Mouse (Mus musculus): ENCODE data around the gene Rab1a. TPM values are rescaled to one million over a fixed set of nuclear protein-coding genes. Genes with fewer than 3 reads are reported as not detected.
"Not testable (repeated sequence)": the region's sequence is repeated elsewhere in the genome, so short reads cannot be mapped to it uniquely, and the experiment has no call there.

Gene Rab1a
- total RNA-seq (2014; rRNA removed) (93.4 and 99.1 TPM in 2 replicates), polyA plus RNA-seq (2012; rRNA removed) (48.5 and 50.4 TPM in 2 replicates)

- TF ChIP-seq POLR2A (IDR thresholded peaks at IDR 0.05; ENCODE audit: extremely low read depth, insufficient read depth, low read length), result peak; percentile 87
- TF ChIP-seq CTCF (IDR thresholded peaks at IDR 0.05; ENCODE audit: low read depth, low read length), result peak; percentile 68
- under 1% methylated on average over 54 of the region's 54 CpGs for WGBS
- H3K79me2 ChIP-seq (ENCODE audit: control insufficient read depth, insufficient read depth, low read length), result peaks cover 25% of the 10 kb centered on the region
- H3K4me3 ChIP-seq (ENCODE audit: insufficient read depth, low read depth, low read length), result peak within 1 kb of the TSS; percentile 91
- DNase-seq (ENCODE audit: extremely low read depth, low read depth, low spot score), result peak; percentile 96
- H3K9ac ChIP-seq (ENCODE audit: low read depth, low read length), result peak within 1 kb of the TSS; percentile 99
- no peaks in the 10 kb centered on the region for H3K36me3 ChIP-seq (ENCODE audit: control insufficient read depth, insufficient read depth, low read length)
- peaks cover 22% of the 10 kb centered on the region for H3K4me1 ChIP-seq (ENCODE audit: control insufficient read depth, insufficient read depth, low read length)
- peak within 1 kb of the TSS; percentile 94 for H3K27ac ChIP-seq (replicated peaks; ENCODE audit: insufficient read depth, low read depth, low read length)
- H3K27me3 ChIP-seq (ENCODE audit: control insufficient read depth, insufficient read depth, low read length), result no peaks in the 10 kb centered on the region
These were observed at the start of gene Rab1a for GRCm38 (mm10) chr11:20200713-20201575. Gene Rab1a (plus strand): TSS chr11:20201432.

DNA sequence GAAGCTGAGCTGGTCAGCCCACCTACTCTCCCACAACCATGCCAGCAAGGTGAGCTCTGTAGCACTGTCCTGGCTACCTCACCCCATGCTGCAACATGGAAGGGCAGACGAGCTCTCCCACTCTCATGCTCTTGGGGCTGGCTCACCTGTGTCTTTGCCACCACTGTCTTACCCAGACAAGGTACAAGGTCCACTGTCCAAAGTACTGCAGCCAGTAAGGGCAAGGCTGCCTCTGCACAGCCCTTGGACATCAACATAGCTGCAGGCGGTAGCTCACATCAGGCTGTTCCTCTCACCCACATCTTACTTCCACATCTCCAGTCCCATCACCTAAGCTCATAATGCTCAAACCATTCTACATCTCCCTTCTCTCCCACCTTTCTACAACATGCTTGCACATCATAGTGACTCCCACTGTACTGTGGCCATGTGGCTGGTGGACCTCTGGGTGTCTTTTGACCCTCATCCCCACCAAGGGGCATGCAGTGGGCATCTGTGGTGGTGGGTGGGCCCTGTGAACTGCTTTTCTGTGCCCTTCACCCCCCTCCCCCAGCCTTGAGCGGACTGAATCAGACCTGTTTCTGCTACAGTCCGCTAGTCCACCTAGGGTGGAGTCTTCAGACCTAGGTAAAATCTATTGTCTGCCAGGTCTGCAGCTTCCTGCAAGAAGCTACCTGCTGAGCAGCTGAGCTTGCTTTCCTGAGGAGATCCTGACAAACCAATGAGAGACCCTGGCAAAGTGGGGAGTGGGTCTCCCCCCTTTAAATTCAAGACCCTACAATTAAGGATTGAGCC, 48.9 kb upstream of the Rab1a start:
- Histone ChIP-seq H3K27ac (replicated peaks; ENCODE audit: insufficient read depth, low read depth, low read length) (no peak overlapping the region), H3K79me2 (ENCODE audit: control insufficient read depth, insufficient read depth, low read length) (no peaks in the 10 kb centered on the region), H3K9ac (ENCODE audit: low read depth, low read length) (no peak overlapping the region), H3K4me1 (ENCODE audit: control insufficient read depth, insufficient read depth, low read length) (no peaks in the 10 kb centered on the region), H3K36me3 (ENCODE audit: control insufficient read depth, insufficient read depth, low read length) (no peaks in the 10 kb centered on the region), H3K27me3 (ENCODE audit: control insufficient read depth, insufficient read depth, low read length) (no peaks in the 10 kb centered on the region), H3K4me3 (ENCODE audit: insufficient read depth, low read depth, low read length) (no peak overlapping the region)
- no peak for TF ChIP-seq POLR2A (IDR thresholded peaks at IDR 0.05; ENCODE audit: extremely low read depth, insufficient read depth, low read length)
- TF ChIP-seq CTCF (IDR thresholded peaks at IDR 0.05; ENCODE audit: low read depth, low read length), result no peak
- WGBS, result 85% methylated on average over 4 of the region's 4 CpGs
- DNase-seq (ENCODE audit: extremely low read depth, low read depth, low spot score), result no peak

DNA sequence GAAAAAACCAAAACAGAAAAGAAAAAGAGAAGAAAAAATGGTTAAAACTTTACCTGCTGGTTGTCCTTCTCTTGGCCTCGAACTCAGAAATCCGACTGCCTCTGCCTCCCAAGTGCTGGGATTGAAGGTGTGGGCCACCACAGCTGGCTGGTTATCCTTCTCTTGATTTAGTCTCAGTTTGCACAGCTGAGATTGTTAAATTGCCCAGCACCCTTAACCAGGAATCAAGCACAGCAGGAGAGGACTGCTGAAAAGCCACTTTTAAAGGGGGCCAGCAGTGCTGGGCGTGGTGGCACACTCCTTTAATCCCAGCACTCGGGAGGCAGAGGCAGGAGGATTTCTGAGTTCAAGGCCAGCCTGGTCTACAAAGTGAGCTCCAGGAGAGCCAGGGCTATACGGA, 47.7 kb upstream of the Rab1a start:
- not testable (repeated sequence) for DNase-seq (ENCODE audit: extremely low read depth, low read depth, low spot score); H3K4me3 ChIP-seq (ENCODE audit: insufficient read depth, low read depth, low read length); H3K4me1 ChIP-seq (ENCODE audit: control insufficient read depth, insufficient read depth, low read length); H3K79me2 ChIP-seq (ENCODE audit: control insufficient read depth, insufficient read depth, low read length); H3K27ac ChIP-seq (replicated peaks; ENCODE audit: insufficient read depth, low read depth, low read length); H3K9ac ChIP-seq (ENCODE audit: low read depth, low read length); H3K27me3 ChIP-seq (ENCODE audit: control insufficient read depth, insufficient read depth, low read length); H3K36me3 ChIP-seq (ENCODE audit: control insufficient read depth, insufficient read depth, low read length)
- 93% methylated on average over 5 of the region's 5 CpGs for WGBS

GRCm38 (mm10) chr11:20158879-20159278, 42.4 kb upstream of the Rab1a start:
- Histone ChIP-seq H3K79me2 (ENCODE audit: control insufficient read depth, insufficient read depth, low read length) (no peaks in the 10 kb centered on the region), H3K4me1 (ENCODE audit: control insufficient read depth, insufficient read depth, low read length) (no peaks in the 10 kb centered on the region), H3K27me3 (ENCODE audit: control insufficient read depth, insufficient read depth, low read length) (no peaks in the 10 kb centered on the region), H3K27ac (replicated peaks; ENCODE audit: insufficient read depth, low read depth, low read length) (no peak overlapping the region), H3K36me3 (ENCODE audit: control insufficient read depth, insufficient read depth, low read length) (no peaks in the 10 kb centered on the region), H3K4me3 (ENCODE audit: insufficient read depth, low read depth, low read length) (no peak overlapping the region), H3K9ac (ENCODE audit: low read depth, low read length) (no peak overlapping the region)
- TF ChIP-seq CTCF (IDR thresholded peaks at IDR 0.05; ENCODE audit: low read depth, low read length) (no peak), POLR2A (IDR thresholded peaks at IDR 0.05; ENCODE audit: extremely low read depth, insufficient read depth, low read length) (no peak)
- no peak for DNase-seq (ENCODE audit: extremely low read depth, low read depth, low spot score)

GRCm38 (mm10) chr11:20164979-20165867, 36.0 kb upstream of the Rab1a start:
- TF ChIP-seq POLR2A (IDR thresholded peaks at IDR 0.05; ENCODE audit: extremely low read depth, insufficient read depth, low read length), result no peak
- no peak for TF ChIP-seq CTCF (IDR thresholded peaks at IDR 0.05; ENCODE audit: low read depth, low read length)
- H3K27me3 ChIP-seq (ENCODE audit: control insufficient read depth, insufficient read depth, low read length), result no peaks in the 10 kb centered on the region
- no peak overlapping the region for H3K9ac ChIP-seq (ENCODE audit: low read depth, low read length)
- no peaks in the 10 kb centered on the region for H3K79me2 ChIP-seq (ENCODE audit: control insufficient read depth, insufficient read depth, low read length)
- peak; percentile 50 for DNase-seq (ENCODE audit: extremely low read depth, low read depth, low spot score)
- H3K27ac ChIP-seq (replicated peaks; ENCODE audit: insufficient read depth, low read depth, low read length), result no peak overlapping the region
- WGBS, result 62% methylated on average over 4 of the region's 4 CpGs
- H3K36me3 ChIP-seq (ENCODE audit: control insufficient read depth, insufficient read depth, low read length), result no peaks in the 10 kb centered on the region
- no peak overlapping the region for H3K4me3 ChIP-seq (ENCODE audit: insufficient read depth, low read depth, low read length)
- H3K4me1 ChIP-seq (ENCODE audit: control insufficient read depth, insufficient read depth, low read length), result peaks cover 3% of the 10 kb centered on the region; the same call in 1 of the 2 replicates

Data from liver, adult 2 months (tissue).